Mouse (Mus musculus): ENCODE measurements at regions not wholly inside any gene's neighbourhood (a gene's known extent, or its start where the extent isn't known, plus 50 kb on each side); places are given as distances from the start of the nearest gene placed in this dataset.

GRCm38 (mm10) chr16:39650616-39651015, 333.5 kb upstream of the Lsamp start:
- Histone ChIP-seq H3K4me1 (ENCODE audit: control insufficient read depth, insufficient read depth, low read length) (no peaks in the 10 kb centered on the region), H3K27ac (replicated peaks; ENCODE audit: low read depth, low read length) (no peak overlapping the region), H3K36me3 (replicated peaks; ENCODE audit: control insufficient read depth, insufficient read depth, low read depth, low read length) (no peaks in the 10 kb centered on the region), H3K4me3 (ENCODE audit: low read depth, low read length) (no peak overlapping the region), H3K9ac (replicated peaks; ENCODE audit: low read length) (no peak overlapping the region), H3K9me3 (replicated peaks; ENCODE audit: control insufficient read depth, low read length) (no peaks in the 10 kb centered on the region), H3K4me2 (ENCODE audit: low read depth, low read length) (no peak overlapping the region), H3K27me3 (ENCODE audit: control insufficient read depth, insufficient read depth, low read length) (no peaks in the 10 kb centered on the region)
- DNase-seq (ENCODE audit: low spot score) (no peak), ATAC-seq (replicated peaks; ENCODE audit: insufficient number of reproducible peaks, low FRiP score, low TSS enrichment, low read depth) (no peak)
- 90% methylated on average over 5 of the region's 5 CpGs for WGBS

GRCm38 (mm10) chr16:39667905-39668304, 316.3 kb upstream of the Lsamp start:
- Histone ChIP-seq H3K36me3 (replicated peaks; ENCODE audit: control insufficient read depth, insufficient read depth, low read depth, low read length) (no peaks in the 10 kb centered on the region), H3K9me3 (replicated peaks; ENCODE audit: control insufficient read depth, low read length) (no peaks in the 10 kb centered on the region), H3K4me1 (ENCODE audit: control insufficient read depth, insufficient read depth, low read length) (no peaks in the 10 kb centered on the region), H3K4me3 (ENCODE audit: low read depth, low read length) (no peak overlapping the region), H3K27me3 (ENCODE audit: control insufficient read depth, insufficient read depth, low read length) (no peaks in the 10 kb centered on the region), H3K9ac (replicated peaks; ENCODE audit: low read length) (no peak overlapping the region), H3K4me2 (ENCODE audit: low read depth, low read length) (no peak overlapping the region), H3K27ac (replicated peaks; ENCODE audit: low read depth, low read length) (no peak overlapping the region)
- ATAC-seq (replicated peaks; ENCODE audit: insufficient number of reproducible peaks, low FRiP score, low TSS enrichment, low read depth) (no peak), DNase-seq (ENCODE audit: low spot score) (no peak)
- 86% methylated on average over 1 of the region's 1 CpGs for WGBS

GRCm38 (mm10) chr16:39672096-39672985, 311.8 kb upstream of the Lsamp start:
- H3K4me1 ChIP-seq (ENCODE audit: control insufficient read depth, insufficient read depth, low read length): no peaks in the 10 kb centered on the region
- H3K9ac ChIP-seq (replicated peaks; ENCODE audit: low read length): no peak overlapping the region
- no peaks in the 10 kb centered on the region for H3K9me3 ChIP-seq (replicated peaks; ENCODE audit: control insufficient read depth, low read length)
- WGBS: 82% methylated on average over 5 of the region's 5 CpGs
- ATAC-seq (replicated peaks; ENCODE audit: insufficient number of reproducible peaks, low FRiP score, low TSS enrichment, low read depth): no peak
- H3K27ac ChIP-seq (replicated peaks; ENCODE audit: low read depth, low read length): no peak overlapping the region
- no peaks in the 10 kb centered on the region for H3K27me3 ChIP-seq (ENCODE audit: control insufficient read depth, insufficient read depth, low read length)
- no peaks in the 10 kb centered on the region for H3K36me3 ChIP-seq (replicated peaks; ENCODE audit: control insufficient read depth, insufficient read depth, low read depth, low read length)
- no peak overlapping the region for H3K4me2 ChIP-seq (ENCODE audit: low read depth, low read length)
- DNase-seq (ENCODE audit: low spot score): no peak
- no peak overlapping the region for H3K4me3 ChIP-seq (ENCODE audit: low read depth, low read length)

- H3K4me3 ChIP-seq (ENCODE audit: low read depth, low read length): no peak overlapping the region
- no peaks in the 10 kb centered on the region for H3K4me1 ChIP-seq (ENCODE audit: control insufficient read depth, insufficient read depth, low read length)
- H3K36me3 ChIP-seq (replicated peaks; ENCODE audit: control insufficient read depth, insufficient read depth, low read depth, low read length): no peaks in the 10 kb centered on the region
- H3K9me3 ChIP-seq (replicated peaks; ENCODE audit: control insufficient read depth, low read length): no peaks in the 10 kb centered on the region
- H3K4me2 ChIP-seq (ENCODE audit: low read depth, low read length): no peak overlapping the region
- no peak overlapping the region for H3K9ac ChIP-seq (replicated peaks; ENCODE audit: low read length)
- H3K27me3 ChIP-seq (ENCODE audit: control insufficient read depth, insufficient read depth, low read length): no peaks in the 10 kb centered on the region
- no peak for DNase-seq (ENCODE audit: low spot score)
- no peak for ATAC-seq (replicated peaks; ENCODE audit: insufficient number of reproducible peaks, low FRiP score, low TSS enrichment, low read depth)
- 73% methylated on average over 3 of the region's 3 CpGs for WGBS
- H3K27ac ChIP-seq (replicated peaks; ENCODE audit: low read depth, low read length): no peak overlapping the region
These were observed 308.4 kb upstream of the Lsamp start for GRCm38 (mm10) chr16:39675775-39676174.

- Histone ChIP-seq H3K27me3 (ENCODE audit: control insufficient read depth, insufficient read depth, low read length) (no peaks in the 10 kb centered on the region), H3K9me3 (replicated peaks; ENCODE audit: control insufficient read depth, low read length) (no peaks in the 10 kb centered on the region), H3K9ac (replicated peaks; ENCODE audit: low read length) (no peak overlapping the region), H3K4me3 (ENCODE audit: low read depth, low read length) (no peak overlapping the region), H3K4me1 (ENCODE audit: control insufficient read depth, insufficient read depth, low read length) (no peaks in the 10 kb centered on the region), H3K4me2 (ENCODE audit: low read depth, low read length) (no peak overlapping the region), H3K36me3 (replicated peaks; ENCODE audit: control insufficient read depth, insufficient read depth, low read depth, low read length) (no peaks in the 10 kb centered on the region), H3K27ac (replicated peaks; ENCODE audit: low read depth, low read length) (no peak overlapping the region)
- ATAC-seq (replicated peaks; ENCODE audit: insufficient number of reproducible peaks, low FRiP score, low TSS enrichment, low read depth): no peak
- 79% methylated on average over 4 of the region's 4 CpGs for WGBS
- DNase-seq (ENCODE audit: low spot score): no peak
These were observed 305.9 kb upstream of the Lsamp start for GRCm38 (mm10) chr16:39678285-39678684.

- Histone ChIP-seq H3K27me3 (ENCODE audit: control insufficient read depth, insufficient read depth, low read length) (no peaks in the 10 kb centered on the region), H3K4me3 (ENCODE audit: low read depth, low read length) (no peak overlapping the region), H3K4me1 (ENCODE audit: control insufficient read depth, insufficient read depth, low read length) (no peaks in the 10 kb centered on the region), H3K27ac (replicated peaks; ENCODE audit: low read depth, low read length) (no peak overlapping the region), H3K36me3 (replicated peaks; ENCODE audit: control insufficient read depth, insufficient read depth, low read depth, low read length) (no peaks in the 10 kb centered on the region), H3K4me2 (ENCODE audit: low read depth, low read length) (no peak overlapping the region), H3K9ac (replicated peaks; ENCODE audit: low read length) (no peak overlapping the region), H3K9me3 (replicated peaks; ENCODE audit: control insufficient read depth, low read length) (no peaks in the 10 kb centered on the region)
- 75% methylated on average over 2 of the region's 2 CpGs for WGBS
- ATAC-seq (replicated peaks; ENCODE audit: insufficient number of reproducible peaks, low FRiP score, low TSS enrichment, low read depth) (no peak), DNase-seq (ENCODE audit: low spot score) (no peak)
These were observed 291.1 kb upstream of the Lsamp start for GRCm38 (mm10) chr16:39693061-39693460.

GRCm38 (mm10) chr16:39695855-39696254, 288.3 kb upstream of the Lsamp start:
- no peak overlapping the region for H3K9ac ChIP-seq (replicated peaks; ENCODE audit: low read length)
- no peaks in the 10 kb centered on the region for H3K4me1 ChIP-seq (ENCODE audit: control insufficient read depth, insufficient read depth, low read length)
- no peaks in the 10 kb centered on the region for H3K9me3 ChIP-seq (replicated peaks; ENCODE audit: control insufficient read depth, low read length)
- H3K4me2 ChIP-seq (ENCODE audit: low read depth, low read length): no peak overlapping the region
- 41% methylated on average over 1 of the region's 1 CpGs for WGBS
- H3K27ac ChIP-seq (replicated peaks; ENCODE audit: low read depth, low read length): no peak overlapping the region
- DNase-seq (ENCODE audit: low spot score) (peak; percentile 39), ATAC-seq (replicated peaks; ENCODE audit: insufficient number of reproducible peaks, low FRiP score, low TSS enrichment, low read depth) (no peak)
- H3K4me3 ChIP-seq (ENCODE audit: low read depth, low read length): no peak overlapping the region
- no peaks in the 10 kb centered on the region for H3K36me3 ChIP-seq (replicated peaks; ENCODE audit: control insufficient read depth, insufficient read depth, low read depth, low read length)
- no peaks in the 10 kb centered on the region for H3K27me3 ChIP-seq (ENCODE audit: control insufficient read depth, insufficient read depth, low read length)

GRCm38 (mm10) chr16:39699201-39699600, 285.0 kb upstream of the Lsamp start:
- 80% methylated on average over 1 of the region's 1 CpGs for WGBS
- Histone ChIP-seq H3K36me3 (replicated peaks; ENCODE audit: control insufficient read depth, insufficient read depth, low read depth, low read length) (no peaks in the 10 kb centered on the region), H3K4me1 (ENCODE audit: control insufficient read depth, insufficient read depth, low read length) (no peaks in the 10 kb centered on the region), H3K4me2 (ENCODE audit: low read depth, low read length) (no peak overlapping the region), H3K4me3 (ENCODE audit: low read depth, low read length) (no peak overlapping the region), H3K27ac (replicated peaks; ENCODE audit: low read depth, low read length) (no peak overlapping the region), H3K9me3 (replicated peaks; ENCODE audit: control insufficient read depth, low read length) (no peaks in the 10 kb centered on the region), H3K9ac (replicated peaks; ENCODE audit: low read length) (no peak overlapping the region), H3K27me3 (ENCODE audit: control insufficient read depth, insufficient read depth, low read length) (no peaks in the 10 kb centered on the region)
- no peak for ATAC-seq (replicated peaks; ENCODE audit: insufficient number of reproducible peaks, low FRiP score, low TSS enrichment, low read depth)
- no peak for DNase-seq (ENCODE audit: low spot score)
